Mouse (Mus musculus): ENCODE measurements around the gene Nhlrc3. TPM values are rescaled to one million over a fixed set of nuclear protein-coding genes. Genes with fewer than 3 reads are reported as not detected.

Nhlrc3 gene
- 10 to 100 TPM in 3 of 4 experiments, 1 to 10 TPM in 1; 8.3 to 12.6 (median 10.9) TPM for total RNA-seq (2022)

- DNase-seq (ENCODE audit: low spot score in 2 of 2) = peak; percentile 94 to 96
Observed at GRCm38 (mm10) chr3:53463046-53463764, at the start of gene Nhlrc3, which contains the start of gene Proser1. Gene Nhlrc3, minus strand, starts transcription at chr3:53463332. Gene Proser1, plus strand, starts transcription at chr3:53463666.

DNA sequence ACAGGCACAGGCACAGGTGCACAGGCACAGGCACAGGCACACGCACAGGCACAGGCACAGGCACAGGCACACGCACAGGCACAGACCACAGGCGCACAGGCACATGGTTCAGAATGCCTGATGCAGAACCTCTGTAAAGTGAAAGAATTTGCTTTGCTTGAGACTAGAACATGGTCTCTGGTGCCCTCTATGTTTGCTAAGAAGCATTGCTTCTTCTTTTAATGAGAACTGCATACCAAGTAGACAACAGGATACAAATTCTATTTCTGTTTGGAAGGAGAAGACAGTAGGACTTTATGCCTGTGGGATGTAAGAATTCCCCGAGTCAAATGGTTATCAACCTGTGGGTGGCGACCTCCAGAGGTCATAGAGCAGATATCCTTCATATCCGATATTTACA, 39.3 kb upstream of the Nhlrc3 start:
- DNase-seq (ENCODE audit: low spot score in 2 of 2) = no peak

GRCm38 (mm10) chr3:53498351-53498905, 35.3 kb upstream of the Nhlrc3 start:
- no peak for DNase-seq (ENCODE audit: low spot score in 2 of 2)

- no peak for DNase-seq (ENCODE audit: low spot score in 2 of 2)
Observed at GRCm38 (mm10) chr3:53488353-53488752, 25.2 kb upstream of the Nhlrc3 start, which contains the start of gene Stoml3. Gene Stoml3, plus strand, starts transcription at chr3:53488653.

GRCm38 (mm10) chr3:53486996-53487576, 24.0 kb upstream of the Nhlrc3 start:
- no peak for DNase-seq (ENCODE audit: low spot score in 2 of 2)

DNA sequence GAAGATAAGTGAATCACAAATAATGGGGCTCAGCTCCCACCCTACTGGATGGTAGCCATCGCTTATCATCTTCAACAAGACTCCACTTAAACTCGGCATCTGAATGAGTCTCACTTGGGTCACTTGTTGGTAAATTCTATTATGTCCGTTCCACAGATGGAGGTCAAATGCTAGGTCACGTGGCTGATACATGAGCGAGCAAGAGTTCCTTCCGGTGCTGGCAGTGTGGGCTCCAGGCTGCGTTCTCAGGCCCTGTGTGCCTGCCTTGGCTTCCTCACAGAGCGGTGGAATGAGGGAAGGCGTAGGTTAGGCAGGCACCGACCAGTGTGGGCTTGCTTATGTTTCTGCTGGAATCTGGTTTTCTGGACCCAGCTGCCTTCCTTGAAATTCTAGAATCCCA, 23.4 kb upstream of the Nhlrc3 start:
- no peak for DNase-seq (ENCODE audit: low spot score in 2 of 2)

GRCm38 (mm10) chr3:53483414-53484059, 20.4 kb upstream of the Nhlrc3 start:
- no peak for DNase-seq (ENCODE audit: low spot score in 2 of 2)

- no peak for DNase-seq (ENCODE audit: low spot score in 2 of 2)
Observed at GRCm38 (mm10) chr3:53478419-53479046, 15.4 kb upstream of the Nhlrc3 start.

- no peak for DNase-seq (ENCODE audit: low spot score in 2 of 2)
Observed at GRCm38 (mm10) chr3:53477468-53477867, 14.3 kb upstream of the Nhlrc3 start.

- DNase-seq (ENCODE audit: low spot score in 2 of 2) = peak in 1 of 2 experiments; percentile 31
Observed at GRCm38 (mm10) chr3:53475889-53476288, 12.8 kb upstream of the Nhlrc3 start.

DNA sequence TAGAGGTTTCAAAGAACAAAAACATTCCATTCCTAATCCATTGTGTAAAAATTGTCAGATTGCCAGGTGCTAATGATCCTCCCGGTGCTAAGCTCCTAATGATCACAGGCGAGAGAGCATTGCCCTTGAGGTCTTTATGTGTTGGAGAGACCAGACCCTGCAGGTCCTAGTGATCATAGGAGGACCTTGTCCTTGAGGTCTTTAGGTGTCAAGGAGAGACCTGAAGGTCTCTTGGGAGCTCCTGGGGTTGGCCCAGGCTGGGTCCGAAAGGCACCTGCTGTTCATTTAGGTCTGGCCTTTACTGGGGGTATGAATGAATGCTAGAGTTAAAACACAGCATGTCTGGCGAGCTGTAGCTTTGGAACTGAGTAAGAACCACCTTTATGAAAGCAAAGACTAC, 11.0 kb upstream of the Nhlrc3 start:
- DNase-seq (ENCODE audit: low spot score in 2 of 2) = no peak

- DNase-seq (ENCODE audit: low spot score in 2 of 2) = no peak
Observed at GRCm38 (mm10) chr3:53472061-53472460, 8.9 kb upstream of the Nhlrc3 start.

GRCm38 (mm10) chr3:53469650-53470049, 6.5 kb upstream of the Nhlrc3 start:
- DNase-seq (ENCODE audit: low spot score in 2 of 2) = no peak

DNA sequence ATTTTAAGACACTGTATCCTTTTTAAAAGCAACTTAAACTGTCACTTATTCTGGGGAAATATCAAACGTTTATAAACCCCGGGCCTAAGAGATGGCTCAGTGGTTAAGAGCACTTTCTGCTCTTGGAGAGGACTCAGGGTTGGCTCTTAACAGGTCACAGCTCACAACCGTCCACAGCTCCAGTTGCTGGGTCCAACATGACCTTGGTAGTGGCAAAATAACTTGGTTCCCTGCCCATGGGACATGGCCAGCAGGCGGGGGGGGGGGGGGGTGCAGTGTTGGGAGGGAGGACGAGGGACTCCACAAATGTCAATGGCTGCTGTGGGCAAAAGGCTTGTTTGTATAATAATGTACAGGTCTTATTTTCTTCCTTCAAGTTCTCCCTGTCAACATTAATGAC, 4.2 kb upstream of the Nhlrc3 start:
- DNase-seq (ENCODE audit: low spot score in 2 of 2) = no peak

- DNase-seq (ENCODE audit: low spot score in 2 of 2) = no peak
Observed at GRCm38 (mm10) chr3:53466481-53466880, 3.3 kb upstream of the Nhlrc3 start.

GRCm38 (mm10) chr3:53465330-53465729, 2.2 kb upstream of the Nhlrc3 start:
- DNase-seq (ENCODE audit: low spot score in 2 of 2) = peak; percentile 23 to 30

GRCm38 (mm10) chr3:53464146-53464698, 1.1 kb upstream of the Nhlrc3 start:
- DNase-seq (ENCODE audit: low spot score in 2 of 2) = no peak

DNA sequence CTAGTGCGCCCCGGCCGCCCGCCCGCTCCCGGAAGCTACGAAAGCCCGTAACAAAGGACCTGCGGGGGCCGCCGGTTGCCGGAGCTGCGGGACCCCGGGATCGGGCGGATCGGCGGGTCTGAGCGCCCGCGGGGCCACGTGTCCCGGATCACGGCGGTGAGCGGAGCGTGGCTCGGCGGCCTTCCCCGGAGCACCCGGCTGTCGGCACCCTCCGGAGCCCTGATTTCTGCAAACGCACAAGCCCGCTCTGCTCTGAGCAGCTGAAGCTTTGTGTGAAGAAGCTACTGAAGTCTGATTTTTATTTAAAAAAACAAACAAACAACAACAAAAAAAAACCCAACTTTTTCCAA, 608 bp upstream of the Nhlrc3 start:
- DNase-seq (ENCODE audit: low spot score in 2 of 2) = no peak

DNA sequence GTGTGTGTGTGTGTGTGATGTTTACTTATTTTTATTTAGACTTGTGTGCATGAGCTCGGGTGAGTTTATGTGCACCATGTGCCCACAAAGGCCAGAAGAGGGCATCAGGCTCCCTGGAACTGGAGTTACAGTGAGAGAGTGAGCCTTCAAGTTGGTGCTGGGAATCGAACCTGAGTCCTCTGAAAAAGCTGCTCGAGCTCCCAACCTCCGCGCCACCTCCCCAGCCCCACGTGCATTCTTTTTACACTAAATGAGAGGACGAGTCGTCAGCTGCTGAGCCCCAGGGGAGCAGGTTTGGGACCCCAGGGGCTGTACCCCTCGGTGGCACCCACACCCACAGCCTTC, 459 bp downstream of the Nhlrc3 start:
- peak in 1 of 2 experiments; percentile 18 for DNase-seq (ENCODE audit: low spot score in 2 of 2)

GRCm38 (mm10) chr3:53460106-53460505, 3.0 kb downstream of the Nhlrc3 start:
- no peak for DNase-seq (ENCODE audit: low spot score in 2 of 2)

DNA sequence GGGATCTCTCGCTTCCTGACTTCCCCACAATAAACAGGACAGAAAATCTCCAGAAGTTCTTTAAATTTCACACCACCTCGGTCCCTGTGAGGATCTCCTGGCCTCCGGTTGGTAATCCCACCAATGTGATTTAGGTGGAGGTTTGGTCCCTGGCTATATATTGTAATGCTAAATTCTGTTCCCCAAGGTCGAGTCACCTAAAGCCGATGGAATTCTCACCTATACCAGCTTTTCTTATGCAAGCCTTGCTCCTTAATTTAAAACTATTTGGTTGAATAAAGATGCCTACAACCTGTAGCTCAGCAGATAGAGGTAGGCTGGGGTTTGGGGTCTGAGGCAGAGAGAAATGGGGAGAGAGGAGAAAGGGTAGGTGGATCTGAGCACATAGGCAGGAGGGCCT, 5.4 kb downstream of the Nhlrc3 start:
- no peak for DNase-seq (ENCODE audit: low spot score in 2 of 2)

GRCm38 (mm10) chr3:53454984-53455383, 8.1 kb downstream of the Nhlrc3 start:
- no peak for DNase-seq (ENCODE audit: low spot score in 2 of 2)

Measured in layer of hippocampus, adult 8-10 months (tissue).